Mouse (Mus musculus) intestine, embryonic 16.5 days (tissue): Measurements from ENCODE around the gene Galntl6. TPM values are rescaled to one million over a fixed set of nuclear protein-coding genes. Genes with fewer than 3 reads are reported as not detected.

Experiments used
- ATAC-seq: fragments of 200-750 bp; cut with Nextera tagmentation; 2 replicates; pipeline ENCODE4 v1.8.0; 2017; ENCODE audit warnings: moderate TSS enrichment, moderate library complexity
- H3K27ac ChIP-seq: fragments of 300-500 bp; sonication (generic); 2 replicates; pipeline ENCODE4 v1.5.1; 2014; ENCODE audit warnings: mild to moderate bottlenecking, low read length
- H3K27me3 ChIP-seq: fragments of 300-500 bp; sonication (generic); replicated peaks from 2 replicates; pipeline ENCODE4 v1.6.1; 2014; ENCODE audit warnings: low read length, control low read depth, mixed read lengths; ENCODE audit not compliant: control insufficient read depth, insufficient read depth
- H3K36me3 ChIP-seq: fragments of 300-500 bp; sonication (generic); 2 replicates; pipeline ENCODE4 v1.6.1; 2014; ENCODE audit warnings: low read length, control low read depth; ENCODE audit not compliant: control insufficient read depth, insufficient read depth
- H3K4me1 ChIP-seq: fragments of 300-500 bp; sonication (generic); 2 replicates; pipeline ENCODE4 v1.6.1; 2014; ENCODE audit warnings: low read length, control low read depth, mixed read lengths; ENCODE audit not compliant: control insufficient read depth, insufficient read depth
- H3K4me2 ChIP-seq: fragments of 300-500 bp; sonication (generic); 2 replicates; pipeline ENCODE4 v1.6.1; 2014; ENCODE audit warnings: low read depth, low read length, control low read depth
- H3K4me3 ChIP-seq: fragments of 300-500 bp; sonication (generic); 2 replicates; pipeline ENCODE4 v1.5.1; 2014; ENCODE audit warnings: mild to moderate bottlenecking, low read length
- H3K9ac ChIP-seq: fragments of 300-500 bp; sonication (generic); 2 replicates; pipeline ENCODE4 v1.6.1; 2014; ENCODE audit warnings: low read depth, low read length
- H3K9me3 ChIP-seq: fragments of 300-500 bp; sonication (generic); 2 replicates; pipeline ENCODE4 v1.6.1; 2016; ENCODE audit warnings: low read length, control low read depth; ENCODE audit not compliant: control insufficient read depth
- WGBS: fragments of 180-500 bp; shearing (Covaris S2); extraction: QIAGEN DNeasy Blood & Tissue Kit; methylation state at CpG from one replicate; pipeline ENCODE4 v1.1.7; 2014; 5-methylcytosine and 5-hydroxymethylcytosine counted together
- polyA plus RNA-seq: library from polyadenylated mRNA; unstranded; fragments of >200 nt; fragmentation: Nextera tagmentation; extraction: Ambion mirVana; gene quantifications from 2 replicates; pipeline ENCODE4 v1.2.1, GENCODE M21; 2015

Gene Galntl6
- polyA plus RNA-seq, 1 experiment from 2014 or later = 0.56 TPM

DNA sequence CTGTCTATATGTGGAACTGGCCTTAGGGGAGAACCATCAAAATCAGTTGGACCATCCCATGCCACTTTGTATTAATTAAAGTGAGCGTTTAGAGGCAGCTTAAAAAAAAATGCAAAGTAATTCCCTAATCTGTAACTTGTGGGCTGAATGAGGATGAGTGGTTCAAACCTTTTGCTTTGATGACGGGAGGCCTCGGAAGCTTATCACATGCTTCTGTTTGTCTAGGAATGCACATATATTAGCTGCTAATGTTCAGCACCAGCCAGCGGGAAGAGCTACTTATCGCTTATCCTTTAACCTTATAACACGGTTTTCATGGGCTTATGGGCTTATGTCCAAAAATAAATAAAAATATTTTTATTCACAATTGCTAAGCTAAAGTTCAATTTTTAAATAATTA is 16.5 kb downstream of the Galntl6 start:
- no peak overlapping the region for H3K4me3 ChIP-seq
- H3K9ac ChIP-seq = no peak overlapping the region
- no peak for ATAC-seq
- no peaks in the 10 kb centered on the region for H3K27me3 ChIP-seq
- no peaks in the 10 kb centered on the region for H3K9me3 ChIP-seq
- no peaks in the 10 kb centered on the region for H3K36me3 ChIP-seq
- no peak overlapping the region for H3K27ac ChIP-seq
- no peak overlapping the region for H3K4me2 ChIP-seq
- WGBS = 64% methylated on average over 6 of the region's 6 CpGs
- no peaks in the 10 kb centered on the region for H3K4me1 ChIP-seq

DNA sequence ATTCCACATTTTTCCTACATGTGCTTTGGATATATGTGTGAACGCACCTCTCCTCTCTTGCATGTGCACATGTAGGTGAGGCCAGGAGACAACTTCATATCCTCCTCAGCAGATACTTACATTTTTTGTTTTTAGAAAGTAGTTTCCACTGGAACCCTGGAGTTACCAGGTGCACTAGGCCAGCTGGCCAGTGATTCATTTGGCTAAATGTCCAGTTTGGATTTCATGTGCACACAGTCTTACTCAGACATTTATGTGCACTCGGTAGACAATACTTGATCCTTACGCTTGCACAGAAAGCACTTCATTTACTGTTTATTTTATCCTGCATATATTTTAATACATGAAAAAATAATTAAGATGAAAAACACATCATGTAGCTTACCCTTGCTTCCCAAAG is 21.8 kb downstream of the Galntl6 start:
- 85% methylated on average over 3 of the region's 3 CpGs for WGBS
- Histone ChIP-seq H3K9me3 (no peaks in the 10 kb centered on the region), H3K9ac (no peak overlapping the region), H3K4me2 (no peak overlapping the region), H3K4me3 (no peak overlapping the region), H3K4me1 (no peaks in the 10 kb centered on the region), H3K27me3 (no peaks in the 10 kb centered on the region), H3K27ac (no peak overlapping the region), H3K36me3 (no peaks in the 10 kb centered on the region)
- ATAC-seq = no peak

DNA sequence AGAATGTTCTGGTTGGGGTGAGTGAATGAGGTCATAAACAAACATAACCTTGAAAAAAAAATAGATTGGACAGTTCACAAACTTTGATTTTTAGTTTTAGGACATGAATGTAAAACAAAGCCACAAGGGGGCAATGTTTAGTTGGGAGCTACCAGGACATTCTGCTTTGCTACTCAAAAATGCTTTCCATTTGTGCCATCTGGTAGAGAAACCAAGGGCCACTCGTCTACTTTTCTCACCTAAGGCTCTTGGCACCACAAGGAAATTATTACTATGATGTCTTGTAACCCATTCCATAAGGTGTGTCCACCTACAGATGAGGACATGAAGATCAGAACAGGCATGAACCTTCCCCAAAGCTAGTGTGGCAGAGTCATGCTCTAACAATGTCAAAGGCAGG is 26.0 kb downstream of the Galntl6 start:
- Histone ChIP-seq H3K9me3 (no peaks in the 10 kb centered on the region), H3K4me3 (no peak overlapping the region), H3K4me1 (no peaks in the 10 kb centered on the region), H3K4me2 (no peak overlapping the region), H3K9ac (no peak overlapping the region), H3K27me3 (no peaks in the 10 kb centered on the region), H3K36me3 (no peaks in the 10 kb centered on the region), H3K27ac (no peak overlapping the region)
- WGBS = 12% methylated on average over 1 of the region's 1 CpGs
- no peak for ATAC-seq

DNA sequence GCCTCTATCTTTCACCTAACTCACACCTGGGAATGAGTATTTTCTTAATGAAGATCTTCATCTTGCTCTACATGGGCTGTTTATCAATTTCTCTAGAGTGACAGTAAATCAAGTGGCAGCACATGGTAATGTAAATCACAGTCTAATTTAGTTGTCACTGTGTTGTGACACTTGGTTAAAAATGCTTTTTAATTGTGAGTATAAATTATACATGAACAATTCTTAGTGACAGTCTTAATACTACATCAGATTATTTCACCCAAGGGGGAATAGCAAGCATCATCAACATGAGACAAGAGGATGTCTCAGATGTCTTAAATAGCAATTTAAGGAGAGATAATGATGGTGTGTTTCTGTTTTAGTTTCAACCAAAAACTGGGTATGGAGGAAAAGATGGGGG is 88.1 kb downstream of the Galntl6 start:
- H3K27me3 ChIP-seq = no peaks in the 10 kb centered on the region
- no peak for ATAC-seq
- no peak overlapping the region for H3K27ac ChIP-seq
- H3K4me1 ChIP-seq = no peaks in the 10 kb centered on the region
- no peak overlapping the region for H3K4me3 ChIP-seq
- H3K36me3 ChIP-seq = no peaks in the 10 kb centered on the region
- no peak overlapping the region for H3K4me2 ChIP-seq
- H3K9ac ChIP-seq = no peak overlapping the region
- H3K9me3 ChIP-seq = no peaks in the 10 kb centered on the region

DNA sequence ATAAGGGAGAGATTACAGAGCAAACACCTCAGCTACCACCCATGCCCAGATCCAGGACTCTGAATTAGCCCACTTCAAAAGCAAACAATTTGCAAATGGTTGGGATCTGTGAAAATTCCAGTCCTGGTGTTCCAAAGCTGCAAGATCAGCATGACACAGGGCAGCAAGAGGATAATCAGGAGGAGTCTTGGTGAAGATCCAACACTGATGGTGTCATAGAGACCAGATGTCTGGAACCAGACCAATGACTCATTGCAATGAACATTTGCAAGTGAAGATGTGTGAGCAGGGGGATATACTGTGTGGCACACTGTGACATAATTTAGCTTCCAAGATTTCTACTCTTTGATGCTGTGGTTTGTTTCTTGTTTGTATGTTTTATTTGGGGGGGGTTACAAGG is 107.2 kb downstream of the Galntl6 start:
- no peak overlapping the region for H3K4me2 ChIP-seq
- no peak for ATAC-seq

DNA sequence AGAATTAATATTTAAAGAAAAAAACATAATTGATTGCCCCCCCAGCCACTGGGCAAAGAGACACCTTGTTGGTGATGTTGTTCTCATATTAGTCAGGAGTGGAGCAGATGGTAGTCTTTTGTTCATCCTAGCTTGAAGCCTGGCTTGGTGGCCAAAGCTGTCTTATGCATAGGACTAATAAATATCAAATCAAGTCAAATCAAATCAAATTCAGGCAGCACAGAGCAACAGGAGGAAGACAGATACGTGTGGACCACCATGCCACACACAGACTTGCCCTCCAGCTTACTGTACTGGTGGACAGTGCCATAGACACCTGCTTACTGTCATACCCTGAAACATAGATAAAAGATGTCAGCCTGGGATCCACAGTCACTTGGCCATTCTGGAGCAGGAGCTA is 110.6 kb downstream of the Galntl6 start:
- Histone ChIP-seq H3K9me3 (no peaks in the 10 kb centered on the region), H3K4me2 (no peak overlapping the region), H3K36me3 (no peaks in the 10 kb centered on the region), H3K9ac (no peak overlapping the region), H3K27me3 (no peaks in the 10 kb centered on the region), H3K4me1 (no peaks in the 10 kb centered on the region), H3K4me3 (no peak overlapping the region), H3K27ac (no peak overlapping the region)
- ATAC-seq = no peak
- 59% methylated on average over 1 of the region's 1 CpGs for WGBS

More for the DNA sequence above, 107.2 kb downstream of the Galntl6 start:
- Histone ChIP-seq H3K4me3 (no peak overlapping the region), H3K27ac (no peak overlapping the region), H3K36me3 (no peaks in the 10 kb centered on the region), H3K27me3 (no peaks in the 10 kb centered on the region), H3K9me3 (no peaks in the 10 kb centered on the region), H3K4me1 (no peaks in the 10 kb centered on the region), H3K9ac (no peak overlapping the region)

DNA sequence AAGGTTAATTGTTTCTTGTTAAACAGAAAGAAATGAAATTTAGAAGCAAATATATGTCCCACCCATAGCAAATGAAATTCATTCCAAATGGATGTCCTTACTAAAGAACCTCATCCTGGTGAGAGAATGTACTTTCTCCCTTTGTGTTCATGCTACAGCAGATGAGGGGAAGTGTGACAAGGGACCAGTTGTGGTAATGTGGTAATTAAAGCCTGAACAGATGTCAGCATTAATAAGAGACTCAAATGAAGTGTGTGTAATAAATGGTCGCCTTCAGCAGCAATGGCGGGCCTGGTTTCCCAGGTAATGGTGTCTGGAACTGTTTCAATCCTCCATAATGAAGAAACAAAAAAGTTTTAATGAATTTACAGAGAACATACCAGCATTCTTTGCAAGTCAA is 158.7 kb downstream of the Galntl6 start:
- ATAC-seq = no peak
- Histone ChIP-seq H3K4me2 (no peak overlapping the region), H3K4me1 (no peaks in the 10 kb centered on the region), H3K9me3 (no peaks in the 10 kb centered on the region), H3K27me3 (no peaks in the 10 kb centered on the region), H3K4me3 (no peak overlapping the region), H3K36me3 (no peaks in the 10 kb centered on the region), H3K9ac (no peak overlapping the region), H3K27ac (no peak overlapping the region)
- 78% methylated on average over 2 of the region's 2 CpGs for WGBS

DNA sequence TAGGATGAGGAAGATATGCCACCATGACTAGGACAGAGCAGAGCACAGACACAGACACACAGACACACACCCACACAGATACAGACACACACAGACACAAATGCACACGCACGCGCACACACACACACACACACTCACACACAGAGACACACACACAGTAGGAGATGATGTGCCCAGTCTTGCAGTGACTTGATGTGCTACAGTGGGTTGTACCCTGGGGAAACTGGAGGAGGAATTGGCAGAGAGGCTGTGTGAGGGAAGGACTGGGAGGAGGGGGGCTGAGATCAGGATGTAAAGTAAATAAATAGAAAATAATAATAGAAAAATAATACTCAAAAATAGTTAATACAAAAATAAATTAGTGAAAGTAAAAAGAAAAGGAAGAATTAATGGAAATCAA is 174.5 kb downstream of the Galntl6 start:
- Histone ChIP-seq H3K9me3 (no peaks in the 10 kb centered on the region), H3K4me3 (no peak overlapping the region), H3K27me3 (no peaks in the 10 kb centered on the region), H3K4me1 (no peaks in the 10 kb centered on the region), H3K27ac (no peak overlapping the region), H3K9ac (no peak overlapping the region), H3K36me3 (no peaks in the 10 kb centered on the region), H3K4me2 (no peak overlapping the region)
- ATAC-seq = no peak
- WGBS = 94% methylated on average over 3 of the region's 3 CpGs

DNA sequence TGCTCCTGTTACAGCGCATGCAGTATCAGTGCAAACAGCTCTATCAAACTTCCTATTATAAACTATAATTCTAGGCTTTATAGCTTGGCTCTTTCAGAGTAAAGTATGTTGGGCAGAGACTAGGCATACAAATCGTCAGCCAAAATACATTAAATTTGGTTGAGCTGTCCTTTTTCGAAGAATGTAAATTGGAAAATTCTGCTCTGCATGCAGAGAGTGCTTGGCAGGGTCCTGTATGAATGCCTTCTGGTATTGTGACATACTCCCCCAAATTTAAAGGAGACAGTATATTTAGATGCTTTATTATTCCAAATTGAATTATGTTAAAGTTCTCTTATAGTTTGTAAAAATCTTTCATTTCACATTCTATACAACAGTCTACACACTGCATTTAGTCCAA is 220.7 kb downstream of the Galntl6 start:
- Histone ChIP-seq H3K27ac (no peak overlapping the region), H3K4me1 (no peaks in the 10 kb centered on the region), H3K27me3 (no peaks in the 10 kb centered on the region), H3K9ac (no peak overlapping the region), H3K4me2 (no peak overlapping the region), H3K4me3 (no peak overlapping the region), H3K36me3 (no peaks in the 10 kb centered on the region), H3K9me3 (no peaks in the 10 kb centered on the region)
- ATAC-seq = no peak
- 79% methylated on average over 3 of the region's 3 CpGs for WGBS

DNA sequence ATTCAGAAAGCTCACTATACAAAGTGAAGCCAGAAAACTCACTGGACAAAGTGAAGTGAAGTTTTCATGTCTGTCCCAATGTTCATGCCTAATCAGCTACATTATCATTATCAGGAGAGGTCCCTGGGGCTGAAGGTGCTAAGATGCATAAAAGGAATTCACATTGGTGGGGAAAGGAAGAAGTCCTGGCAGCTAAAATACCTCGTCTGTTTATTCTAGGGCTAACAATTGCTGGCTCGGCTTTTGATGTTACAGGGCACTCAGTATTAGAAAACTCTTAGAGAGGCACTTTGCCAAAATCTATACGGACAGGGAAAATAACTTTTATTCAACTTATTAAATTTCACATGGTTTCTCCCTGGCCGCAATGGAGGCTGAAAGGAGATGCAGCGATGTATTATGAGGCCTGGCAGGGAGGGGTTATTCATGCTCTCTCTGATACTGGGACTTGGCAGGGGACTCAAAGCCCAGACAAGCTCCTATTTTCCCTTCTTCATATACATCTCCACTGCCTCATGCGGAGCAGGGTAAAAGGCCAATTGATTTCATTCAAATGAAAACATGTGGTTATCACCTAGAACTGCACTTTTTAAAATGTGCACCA is 234.5 kb downstream of the Galntl6 start:
- no peaks in the 10 kb centered on the region for H3K36me3 ChIP-seq
- H3K4me1 ChIP-seq = no peaks in the 10 kb centered on the region
- H3K4me3 ChIP-seq = no peak overlapping the region
- H3K4me2 ChIP-seq = no peak overlapping the region
- 40% methylated on average over 6 of the region's 6 CpGs for WGBS
- no peak overlapping the region for H3K27ac ChIP-seq
- ATAC-seq = no peak
- no peaks in the 10 kb centered on the region for H3K9me3 ChIP-seq
- H3K27me3 ChIP-seq = no peaks in the 10 kb centered on the region
- no peak overlapping the region for H3K9ac ChIP-seq
